Mouse (Mus musculus) hindlimb bud, embryonic 11.5 days (tissue): ENCODE data around the gene Klhl42.

ENCODE experiments used
- DNase-seq: peaks from one replicate; pipeline ENCODE4 v3.0.0-alpha.2; 2012; ENCODE audit warnings: low read depth, low spot score; ENCODE audit errors: extremely low spot score

Gene Klhl42

DNA sequence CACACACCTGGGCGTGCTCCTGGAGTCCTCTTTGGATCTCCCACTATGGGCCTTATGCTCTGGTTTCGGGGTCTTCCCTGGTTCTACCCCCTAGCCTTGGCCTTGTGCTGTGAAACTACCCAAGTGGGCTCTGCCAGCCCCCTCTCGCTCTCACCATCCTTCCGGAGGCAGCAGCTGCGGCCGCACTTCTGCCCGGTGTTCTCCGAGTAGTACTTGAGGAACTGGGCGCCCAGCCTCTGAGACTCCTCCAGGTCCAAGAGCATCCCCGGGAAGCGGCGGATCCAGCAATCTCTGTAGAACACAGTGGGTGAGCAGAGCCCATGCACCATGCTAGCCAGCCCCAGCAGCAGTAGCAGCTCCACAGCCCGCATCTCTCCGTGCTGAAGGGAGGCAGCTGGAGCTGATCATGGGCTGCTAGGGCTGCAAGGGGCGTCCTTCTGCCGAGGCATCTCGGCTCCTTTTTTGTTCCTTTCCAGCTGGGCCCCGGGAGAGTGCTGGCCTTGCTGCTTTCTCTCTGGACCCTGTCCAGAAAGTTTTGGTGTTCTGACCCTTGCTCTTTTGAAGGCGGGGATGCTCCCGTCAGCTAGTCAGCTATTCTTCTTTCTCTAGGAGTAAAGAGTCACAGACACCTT is 4.5 kb upstream of the Klhl42 start, which contains the start of gene Mansc4:
TSS of gene Mansc4 (minus strand) at position 439 of the 632 bp plus-strand sequence.
- DNase-seq, result no peak

DNA sequence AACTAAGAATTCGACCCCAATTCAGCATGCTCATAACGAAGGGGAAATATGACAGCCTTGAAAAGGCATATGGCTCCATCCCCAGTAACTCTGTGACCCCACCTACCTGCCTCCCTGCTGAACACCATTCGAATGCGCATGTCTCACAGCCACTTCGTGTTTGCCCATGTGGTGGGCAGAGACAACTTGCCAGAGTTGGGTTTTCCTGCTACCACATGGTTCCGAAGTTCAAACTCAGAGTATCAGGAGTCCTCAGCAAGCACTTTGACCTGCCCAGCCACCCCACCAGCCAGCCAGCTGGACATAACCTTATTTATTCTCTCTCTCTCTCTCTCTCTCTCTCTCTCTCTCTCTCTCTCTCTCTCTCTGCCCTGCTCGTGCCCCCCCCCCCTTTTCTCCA is 3.4 kb upstream of the Klhl42 start:
- no peak for DNase-seq

DNA sequence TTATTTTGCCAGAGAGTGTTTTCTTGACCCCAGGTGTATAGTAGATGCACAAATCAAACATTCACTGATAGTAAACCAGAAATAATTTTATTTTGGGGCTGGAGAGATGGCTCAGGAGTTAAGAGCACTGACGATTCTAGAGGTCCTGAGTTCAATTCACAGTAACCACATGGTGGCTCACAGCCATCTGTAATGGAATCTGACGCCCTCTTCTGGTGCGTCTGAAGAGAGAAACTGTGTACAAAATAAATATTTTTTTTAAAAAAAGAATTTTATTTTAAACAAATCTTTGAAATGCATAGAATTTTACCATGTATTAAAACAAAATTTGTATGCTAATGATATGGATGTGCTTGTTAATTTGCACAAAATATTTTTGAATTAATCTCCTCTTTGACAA is 2.7 kb upstream of the Klhl42 start:
- DNase-seq, result no peak

DNA sequence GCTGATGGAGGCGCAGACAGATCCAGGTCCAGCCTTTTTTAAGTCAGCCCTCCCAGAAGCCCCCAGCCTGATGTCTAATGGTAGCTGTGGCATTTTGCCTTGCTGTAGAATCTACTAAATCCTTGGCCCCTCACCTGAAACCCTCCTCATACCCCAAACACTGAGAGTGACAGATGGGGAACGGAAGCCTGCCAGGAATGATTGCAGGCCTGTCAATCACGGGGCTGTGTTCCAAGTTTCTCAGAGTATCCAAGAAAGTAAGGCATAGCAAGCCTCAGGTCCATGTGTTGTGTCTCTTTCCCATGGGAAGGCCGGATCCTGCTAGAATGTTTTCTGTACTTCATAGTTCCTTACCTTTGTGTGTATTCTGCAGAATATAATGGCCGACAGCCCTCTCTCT is 988 bp upstream of the Klhl42 start:
- DNase-seq, result no peak

DNA sequence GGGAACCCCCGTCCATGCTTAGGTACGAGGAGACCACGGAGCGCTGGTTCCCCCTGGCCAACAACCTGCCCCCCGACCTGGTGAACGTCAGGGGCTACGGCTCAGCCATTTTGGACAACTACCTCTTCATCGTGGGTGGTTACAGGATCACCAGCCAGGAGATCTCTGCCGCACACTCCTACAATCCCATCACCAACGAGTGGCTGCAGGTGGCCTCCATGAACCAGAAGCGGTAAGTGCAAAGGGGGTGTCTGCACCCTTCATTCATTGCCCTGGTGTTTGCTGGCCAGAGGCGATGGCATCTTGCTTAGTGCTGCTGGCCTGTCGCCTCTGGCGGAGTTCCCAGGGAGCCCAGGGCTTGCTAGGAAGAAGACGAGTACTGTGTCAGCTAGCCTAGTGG is 957 bp downstream of the Klhl42 start:
- no peak for DNase-seq

DNA sequence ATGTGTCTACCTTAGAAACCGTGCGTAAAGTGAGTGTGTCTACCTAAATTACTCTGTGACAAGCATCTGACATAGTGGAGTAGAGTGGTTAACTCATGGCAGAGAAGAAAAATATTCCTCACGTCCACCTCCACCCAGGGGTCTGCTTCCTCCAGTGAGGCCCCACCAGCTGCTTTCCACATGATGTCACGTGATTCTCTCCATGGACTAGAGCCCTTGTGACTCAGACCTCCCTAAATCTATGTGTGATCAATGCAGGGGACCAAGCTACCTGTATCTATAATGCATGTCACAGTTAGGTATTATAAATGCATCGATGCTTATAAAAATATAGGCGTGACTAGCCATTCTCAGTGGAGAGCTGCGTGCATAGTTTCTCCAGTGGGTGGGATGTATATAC is 3.6 kb downstream of the Klhl42 start:
- no peak for DNase-seq

DNA sequence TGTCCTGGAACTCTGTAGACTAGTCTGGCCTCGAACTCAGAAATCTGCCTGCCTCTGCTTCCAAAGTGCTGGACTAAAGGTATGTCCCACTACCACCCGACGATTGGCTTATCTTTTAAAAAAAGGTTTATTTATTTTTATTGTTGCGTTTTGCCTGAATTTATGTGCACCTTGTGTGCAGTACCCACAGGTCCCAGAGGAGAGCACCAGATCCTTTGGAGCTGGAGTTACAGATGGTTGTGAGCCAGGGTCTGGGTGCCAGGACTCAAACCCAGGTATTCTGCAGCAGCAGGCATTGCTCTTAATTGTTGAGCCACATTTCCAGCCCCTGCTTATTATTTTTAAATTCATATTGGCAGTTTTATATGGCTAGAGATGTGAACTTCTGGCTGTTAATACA is 4.9 kb downstream of the Klhl42 start:
- no peak for DNase-seq

DNA sequence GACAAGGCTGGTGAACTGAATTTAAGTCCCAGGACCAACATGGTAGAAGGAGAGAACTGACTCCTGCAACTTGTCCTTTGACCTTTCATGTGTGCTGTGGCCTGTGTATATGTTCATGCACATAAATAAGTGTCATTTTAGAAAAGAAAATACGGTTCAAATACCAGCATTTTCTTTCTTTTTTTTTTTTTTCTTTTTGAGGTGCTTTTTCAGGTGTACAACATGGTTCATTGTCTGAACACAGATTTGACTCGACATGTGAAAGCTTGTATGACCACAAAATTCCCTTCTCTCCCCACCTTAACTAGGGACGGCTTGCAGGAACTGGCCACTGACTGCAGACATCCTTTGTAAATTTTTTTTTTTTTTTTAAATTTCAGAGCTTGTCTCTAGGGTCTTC is 5.8 kb downstream of the Klhl42 start:
- DNase-seq, result no peak

DNA sequence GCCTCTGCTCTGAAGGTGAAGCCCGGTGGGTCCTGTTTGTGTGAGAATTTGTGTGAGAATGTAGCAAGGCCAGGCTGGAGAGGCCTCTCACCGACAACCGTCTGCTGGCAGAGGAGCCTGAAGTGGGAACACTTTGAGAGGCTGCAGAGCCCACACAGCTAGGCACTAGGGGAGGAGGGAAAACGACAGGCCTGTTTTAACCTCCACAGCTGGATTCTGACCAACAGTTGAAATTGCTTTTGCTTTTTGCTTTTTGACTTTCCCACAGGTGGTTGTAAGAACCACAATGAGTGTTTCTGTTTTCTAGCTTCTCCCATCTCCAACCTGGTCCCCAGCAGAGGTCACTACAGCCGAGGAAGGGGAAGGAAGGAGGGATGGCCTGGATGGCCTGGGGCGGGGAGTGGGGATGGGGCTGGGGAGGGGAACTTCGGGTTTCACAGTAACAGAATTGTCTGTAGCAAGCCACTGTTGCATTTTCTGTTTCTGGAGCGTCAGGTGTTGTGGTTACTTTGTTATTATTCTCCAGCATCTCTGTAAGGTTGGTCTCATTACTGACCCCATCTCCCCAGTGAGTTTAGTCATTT is 6.3 kb downstream of the Klhl42 start:
- no peak for DNase-seq

DNA sequence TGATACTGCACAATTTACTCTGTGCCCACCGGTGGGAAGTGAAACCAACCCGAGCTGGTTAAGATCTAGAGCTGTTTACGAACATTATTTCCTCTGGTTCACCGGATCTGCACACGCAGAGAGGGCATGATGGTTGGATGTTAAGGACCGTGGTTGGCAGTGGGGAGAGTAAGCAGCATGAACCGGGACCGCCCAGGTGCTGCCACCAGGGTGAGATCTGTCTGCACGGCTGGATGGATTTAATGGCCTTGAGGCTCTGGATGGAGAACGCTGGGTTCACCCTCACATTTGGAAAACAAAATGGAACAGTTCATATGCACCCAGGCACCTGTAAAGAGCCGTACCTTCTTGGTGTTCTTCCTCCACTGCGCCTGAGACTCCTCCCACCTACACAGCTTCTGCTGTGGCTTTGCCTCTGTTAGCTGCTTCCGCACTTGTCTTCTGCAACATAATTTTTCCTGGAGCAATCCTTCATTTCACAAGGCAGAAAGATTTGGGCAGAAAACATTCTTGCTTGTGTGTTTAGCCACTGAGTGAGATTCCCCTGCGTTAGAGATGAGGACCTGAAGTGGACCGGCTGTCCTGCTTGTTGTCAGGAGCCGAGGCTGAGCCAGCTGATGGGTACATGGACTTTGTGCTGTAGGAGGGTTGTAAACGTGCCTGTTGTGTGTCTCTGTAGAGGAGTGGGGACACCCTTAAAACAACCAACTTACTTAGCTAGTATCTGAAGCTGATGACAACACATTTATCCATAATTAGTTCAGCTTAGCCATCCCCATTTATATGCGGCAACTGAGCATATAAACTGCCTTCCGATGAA is 8.5 kb downstream of the Klhl42 start:
- DNase-seq, result no peak

DNA sequence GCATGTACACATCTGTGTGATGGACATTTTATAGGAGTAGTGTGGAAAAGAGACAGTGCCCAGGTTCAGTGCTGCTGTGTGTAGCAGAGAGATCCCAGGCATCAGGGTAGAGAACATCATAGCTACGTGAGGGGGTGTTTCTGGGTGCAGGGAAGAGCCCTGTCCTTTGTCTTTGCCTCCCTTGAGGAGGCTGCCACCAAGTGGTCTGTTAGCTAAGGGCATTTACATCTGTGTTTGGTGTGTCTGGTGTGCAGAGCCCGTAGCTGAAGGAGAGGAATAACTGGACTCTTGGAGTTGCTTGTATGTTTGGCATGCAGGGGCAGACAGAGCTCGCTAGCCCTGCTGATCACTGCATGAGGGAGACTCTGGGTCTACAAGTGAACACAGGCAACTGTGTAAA is 11.1 kb downstream of the Klhl42 start:
- no peak for DNase-seq

DNA sequence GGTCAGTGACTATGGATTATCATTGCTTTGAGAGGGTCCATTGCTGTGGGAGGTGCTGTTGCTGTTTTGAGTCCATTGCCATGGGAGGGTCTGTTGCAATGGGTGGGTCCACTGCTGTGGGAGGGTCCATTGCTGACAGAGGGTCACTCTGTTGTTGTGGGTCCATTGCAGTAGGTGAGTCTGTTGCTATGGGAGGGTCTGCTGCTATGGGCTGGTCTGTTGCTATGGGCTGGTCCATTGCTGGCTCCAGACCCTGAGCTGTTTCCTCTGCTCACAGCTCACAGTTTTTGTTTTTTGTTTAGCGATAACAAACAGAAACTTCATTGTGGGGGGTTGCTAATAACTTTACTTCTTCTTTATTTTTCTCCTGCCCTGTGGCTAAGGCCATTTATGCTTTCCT is 14.3 kb downstream of the Klhl42 start:
- DNase-seq, result no peak

DNA sequence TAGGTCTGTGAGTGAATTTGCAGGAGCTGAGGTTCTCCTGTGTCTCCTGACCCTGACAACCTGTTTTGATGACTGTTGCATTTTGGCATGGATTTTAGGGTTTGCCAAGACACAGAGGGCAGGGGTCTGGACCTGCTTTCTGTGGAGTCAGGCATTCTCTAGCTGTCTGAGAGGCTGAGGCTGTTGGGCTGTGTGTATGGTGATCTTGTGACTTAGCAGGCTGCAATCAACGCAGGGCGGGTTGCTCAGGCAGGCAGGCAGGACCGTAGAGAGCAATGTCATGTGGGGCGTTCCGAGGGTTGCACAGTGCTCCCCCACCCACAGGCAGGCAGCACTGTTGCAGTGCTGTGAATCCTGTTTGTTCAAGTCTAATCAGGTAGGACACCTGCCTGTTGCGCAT is 15.5 kb downstream of the Klhl42 start:
- DNase-seq, result no peak

DNA sequence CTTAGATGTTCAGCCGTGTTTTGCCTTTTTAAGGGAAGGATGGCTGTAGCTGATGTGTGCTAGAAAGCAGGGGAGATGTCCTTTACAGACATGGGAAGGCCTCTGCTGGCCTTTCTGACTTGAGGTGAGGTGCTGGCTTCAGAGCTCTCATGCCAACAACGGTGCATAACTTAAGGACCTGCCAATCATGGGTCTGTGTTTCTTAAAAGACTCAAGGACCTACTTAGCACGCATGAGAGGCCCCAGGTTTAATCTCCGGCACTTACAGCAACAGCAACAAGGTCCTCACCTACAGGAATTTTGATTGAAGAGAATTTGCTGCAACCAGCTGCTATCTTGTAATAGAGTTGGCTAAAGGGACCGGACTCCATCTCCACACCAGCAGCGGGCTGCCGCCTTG is 18.1 kb downstream of the Klhl42 start:
- DNase-seq, result no peak

DNA sequence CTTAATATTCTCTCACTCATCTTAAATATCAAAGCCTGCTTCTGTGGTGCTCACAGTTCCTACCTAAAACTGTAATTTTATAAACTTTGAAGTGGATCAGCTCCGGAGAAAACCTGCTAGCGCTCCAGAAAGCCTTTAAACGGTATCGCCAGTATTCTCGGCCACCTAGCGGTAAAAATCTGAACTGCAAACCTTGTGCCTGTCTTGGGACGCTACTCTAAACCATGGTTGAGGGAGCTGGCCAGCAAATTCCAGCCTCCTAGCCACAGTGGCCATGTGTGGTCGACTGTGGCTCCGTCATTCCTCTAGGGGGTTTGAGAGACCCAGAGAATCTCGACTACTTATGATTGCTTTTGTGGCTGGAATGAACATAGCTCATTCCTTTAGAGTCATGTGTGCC is 25.4 kb downstream of the Klhl42 start:
- DNase-seq, result peak; percentile 90

DNA sequence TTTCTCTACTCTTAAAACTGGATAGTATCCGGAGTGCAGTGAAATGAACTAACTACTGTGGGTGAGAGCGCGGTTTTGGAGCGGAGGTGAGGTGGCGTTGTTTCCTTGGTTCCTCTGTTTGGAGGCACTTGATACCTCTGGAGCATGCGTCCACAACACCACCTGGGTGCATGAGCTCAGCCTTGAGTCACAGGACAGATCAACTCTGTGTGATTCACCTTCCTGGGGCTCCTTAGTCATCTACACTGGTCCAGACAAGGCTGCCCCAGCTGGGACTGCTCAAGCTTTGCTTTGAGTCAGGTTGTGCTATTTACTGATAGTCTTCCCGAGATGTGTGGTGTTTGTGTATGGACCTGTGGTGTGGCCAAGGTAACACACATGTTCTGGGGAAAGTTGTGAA is 26.6 kb downstream of the Klhl42 start:
- no peak for DNase-seq

DNA sequence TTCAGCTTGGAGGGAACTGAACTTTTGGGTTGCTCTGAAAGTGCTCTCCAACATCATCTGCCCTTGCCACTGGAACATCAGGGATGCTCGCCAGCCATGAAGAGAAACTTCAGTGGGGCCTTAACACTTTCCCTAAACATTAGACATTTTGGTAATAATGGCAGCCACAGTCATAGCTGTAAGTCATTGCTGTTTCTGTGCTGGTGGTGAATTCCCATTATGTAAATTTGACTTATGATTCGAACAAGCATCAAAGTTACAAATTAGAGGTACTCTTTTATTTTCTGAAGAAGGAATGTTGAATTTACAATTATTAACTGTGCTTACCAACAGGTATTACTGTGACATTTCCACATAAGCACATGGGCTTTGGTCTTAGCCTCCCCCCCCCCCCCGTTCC is 27.0 kb downstream of the Klhl42 start:
- no peak for DNase-seq

DNA sequence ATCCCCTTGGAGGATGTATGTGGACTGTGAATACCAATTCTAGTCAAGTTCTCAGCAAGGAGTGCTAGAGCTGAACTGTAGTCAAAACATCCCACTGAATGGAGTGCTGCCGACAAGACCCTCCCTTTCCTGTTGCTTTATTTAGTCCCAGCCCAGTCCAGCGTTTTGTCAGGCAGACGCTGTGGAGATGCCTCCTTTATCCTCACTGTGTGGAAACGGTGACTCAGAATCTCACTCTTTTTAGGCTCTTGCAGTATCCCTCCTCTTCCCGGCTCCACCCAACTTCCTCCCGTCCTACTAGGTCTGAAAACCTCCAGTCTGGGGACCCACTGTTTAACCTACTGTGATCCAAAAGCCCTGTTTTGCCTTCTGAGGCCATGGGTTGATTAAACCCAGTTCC is 30.1 kb downstream of the Klhl42 start:
- DNase-seq, result no peak

DNA sequence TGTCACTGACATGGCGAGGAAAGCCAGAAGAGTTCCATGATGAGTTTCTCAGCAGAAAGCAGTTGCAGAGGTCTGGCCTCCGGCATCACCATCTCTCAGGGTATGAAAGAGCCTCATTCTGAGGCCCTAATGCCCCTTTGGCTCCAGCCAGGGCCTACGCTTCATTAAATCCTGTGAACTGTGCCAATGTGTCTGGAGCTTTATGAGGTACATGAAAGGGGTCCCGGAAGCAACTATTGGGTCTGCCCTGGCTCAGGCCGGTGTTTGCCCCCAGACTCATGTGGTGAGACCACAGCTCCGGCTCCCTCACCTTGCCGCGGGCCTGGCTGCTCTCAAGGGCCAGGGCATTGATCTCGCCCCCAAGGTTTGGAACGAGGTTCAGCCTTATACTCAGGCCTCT is 36.1 kb downstream of the Klhl42 start:
- DNase-seq, result no peak

DNA sequence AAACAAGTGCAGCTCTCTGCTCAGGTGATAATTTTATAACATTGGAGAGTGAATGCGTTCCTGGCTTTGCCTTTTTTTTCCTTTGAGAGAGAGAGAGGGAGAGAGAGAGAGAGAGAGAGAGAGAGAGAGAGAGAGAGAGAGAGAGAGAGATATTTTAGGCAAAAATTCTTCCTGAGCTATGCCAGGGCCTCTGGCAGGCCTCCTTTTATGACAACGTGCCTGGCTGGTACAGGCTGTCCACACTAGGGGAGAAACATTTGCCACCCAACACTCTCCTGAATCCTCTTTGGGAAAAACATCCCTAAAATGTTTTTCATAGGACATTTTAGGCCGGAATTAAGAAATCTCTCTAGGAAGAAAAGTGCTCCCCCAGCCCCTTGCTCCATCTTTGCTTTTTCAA is 47.1 kb downstream of the Klhl42 start:
- no peak for DNase-seq

DNA sequence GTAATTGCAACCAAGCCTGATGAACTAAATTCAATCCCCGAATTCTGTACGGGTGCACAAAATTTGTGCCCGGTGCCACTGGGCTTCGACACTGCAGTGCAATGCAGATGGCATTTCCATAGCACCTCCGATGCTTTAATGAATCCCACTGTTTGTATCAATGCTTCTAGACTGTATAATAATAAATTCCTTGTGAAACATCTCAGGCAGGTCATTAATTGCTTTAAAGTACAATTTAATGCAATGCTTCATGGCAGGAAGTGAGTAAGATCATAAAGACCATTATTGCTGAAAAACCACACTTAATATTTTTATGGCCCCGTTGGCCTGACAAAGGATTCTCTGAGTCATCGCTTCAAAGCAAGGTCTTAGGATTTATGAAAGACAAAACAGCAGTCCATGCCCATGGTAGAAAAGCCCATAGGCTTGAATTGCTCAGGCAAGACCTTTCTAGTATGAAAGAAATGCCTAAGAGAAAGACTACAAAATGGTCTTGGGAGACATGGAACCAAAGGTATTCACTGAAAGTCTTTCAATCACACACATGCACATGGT is 49.5 kb downstream of the Klhl42 start:
- no peak for DNase-seq

DNA sequence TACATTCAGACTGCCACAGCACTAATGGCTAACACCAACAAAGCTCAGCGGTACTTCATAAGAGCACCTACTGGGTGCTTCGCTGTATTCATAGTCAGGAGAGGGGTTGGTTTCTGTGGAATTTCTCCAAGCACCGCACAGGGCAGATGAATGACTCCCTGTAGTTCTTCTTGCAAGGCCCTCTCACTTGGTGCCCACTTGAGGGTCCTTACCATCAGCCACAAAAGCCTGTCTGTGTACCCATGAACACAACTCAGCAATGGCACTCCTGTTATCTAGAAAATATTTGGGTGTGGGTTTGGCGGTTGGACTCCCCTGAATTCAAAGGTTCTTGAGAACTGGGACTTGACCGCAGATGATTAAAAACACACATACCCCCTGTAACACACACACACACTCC is 53.5 kb downstream of the Klhl42 start:
- DNase-seq, result no peak
